Mouse (Mus musculus): ENCODE measurements at regions not wholly inside any gene's neighbourhood (a gene's known extent, or its start where the extent isn't known, plus 50 kb on each side); places are given as distances from the start of the nearest gene placed in this dataset.

GRCm38 (mm10) chr15:94219907-94220306 is 245.3 kb downstream of the Adamts20 start:
- no peak for DNase-seq (ENCODE audit: low spot score in 2 of 2)

- DNase-seq (ENCODE audit: low spot score in 2 of 2), result no peak
Measured at GRCm38 (mm10) chr15:94216703-94217102, 248.5 kb downstream of the Adamts20 start.

- DNase-seq (ENCODE audit: low spot score in 2 of 2), result no peak
Measured at GRCm38 (mm10) chr15:94214440-94214839, 250.8 kb downstream of the Adamts20 start.

- DNase-seq (ENCODE audit: low spot score in 2 of 2), result no peak
Measured at GRCm38 (mm10) chr15:94213393-94213792, 251.8 kb downstream of the Adamts20 start.

GRCm38 (mm10) chr15:94208476-94208875 is 256.7 kb downstream of the Adamts20 start:
- no peak for DNase-seq (ENCODE audit: low spot score in 2 of 2)

GRCm38 (mm10) chr15:94206454-94206853 is 258.8 kb downstream of the Adamts20 start:
- no peak for DNase-seq (ENCODE audit: low spot score in 2 of 2)

- peak; percentile 10 to 18 for DNase-seq (ENCODE audit: low spot score in 2 of 2)
Measured at GRCm38 (mm10) chr15:94205309-94205893, 259.8 kb downstream of the Adamts20 start.

- DNase-seq (ENCODE audit: low spot score in 2 of 2), result no peak
Measured at GRCm38 (mm10) chr15:94190081-94190488, 275.1 kb downstream of the Adamts20 start.

GRCm38 (mm10) chr15:94187588-94187987 is 277.6 kb downstream of the Adamts20 start:
- peak; percentile 8 to 17 for DNase-seq (ENCODE audit: low spot score in 2 of 2)

- DNase-seq (ENCODE audit: low spot score in 2 of 2), result no peak
Measured at GRCm38 (mm10) chr15:94183663-94184375, 281.4 kb downstream of the Adamts20 start.

- no peak for DNase-seq (ENCODE audit: low spot score in 2 of 2)
Measured at GRCm38 (mm10) chr15:94174083-94174482, 291.1 kb downstream of the Adamts20 start.

GRCm38 (mm10) chr15:94160806-94161205 is 304.4 kb downstream of the Adamts20 start:
- no peak for DNase-seq (ENCODE audit: low spot score in 2 of 2)

GRCm38 (mm10) chr15:94139534-94139958 is 325.7 kb downstream of the Adamts20 start:
- DNase-seq (ENCODE audit: low spot score in 2 of 2), result peak in 1 of 2 experiments; percentile 10

- no peak for DNase-seq (ENCODE audit: low spot score in 2 of 2)
Measured at GRCm38 (mm10) chr15:94137159-94137952, 327.9 kb downstream of the Adamts20 start.

- no peak for DNase-seq (ENCODE audit: low spot score in 2 of 2)
Measured at GRCm38 (mm10) chr15:94112801-94113200, 352.4 kb downstream of the Adamts20 start.

- no peak for DNase-seq (ENCODE audit: low spot score in 2 of 2)
Measured at GRCm38 (mm10) chr15:94107186-94107716, 358.0 kb downstream of the Adamts20 start.

GRCm38 (mm10) chr15:94090644-94091043 is 374.6 kb downstream of the Adamts20 start:
- no peak for DNase-seq (ENCODE audit: low spot score in 2 of 2)

- no peak for DNase-seq (ENCODE audit: low spot score in 2 of 2)
Measured at GRCm38 (mm10) chr15:94089856-94090255, 375.4 kb downstream of the Adamts20 start.

- DNase-seq (ENCODE audit: low spot score in 2 of 2), result no peak
Measured at GRCm38 (mm10) chr15:94082369-94082768, 382.8 kb downstream of the Adamts20 start.

GRCm38 (mm10) chr15:94077056-94077455 is 388.2 kb downstream of the Adamts20 start:
- no peak for DNase-seq (ENCODE audit: low spot score in 2 of 2)

- no peak for DNase-seq (ENCODE audit: low spot score in 2 of 2)
Measured at GRCm38 (mm10) chr15:94074161-94074950, 390.9 kb downstream of the Adamts20 start.
